Mouse (Mus musculus) kidney, adult 2 months (tissue): ENCODE results near the gene Cped1.

Experiments used
- CTCF ChIP-seq: fragments of 200-500 bp; conservative IDR thresholded peaks from 2 replicates; pipeline ENCODE4 v1.5.1; 2011; ENCODE audit warnings: low read depth, mild to moderate bottlenecking, control low read depth, low read length, moderate library complexity, mixed read lengths; ENCODE audit not compliant: insufficient read depth, insufficient read length
- POLR2A ChIP-seq: fragments of 200-500 bp; IDR thresholded peaks from one replicate; pipeline ENCODE4 v1.6.1; 2011; ENCODE audit warnings: low read depth, low read length, control low read depth

GRCm38 (mm10) chr6:21999025-21999424 lies 13.3 kb downstream of the Cped1 start:
- TF ChIP-seq POLR2A: no peak
- TF ChIP-seq CTCF: no peak
